Mouse (Mus musculus): ENCODE results near the gene Gm527. TPM values are rescaled to one million over a fixed set of nuclear protein-coding genes. Genes with fewer than 3 reads are reported as not detected.

The Gm527 gene
- total RNA-seq (2023): 2.0 and 5.2 TPM in 2 replicates

GRCm38 (mm10) chr12:64917578-64918471 lies at the start of gene Gm527:
TSS of gene Gm527 (plus strand) at chr12:64917906.

DNA sequence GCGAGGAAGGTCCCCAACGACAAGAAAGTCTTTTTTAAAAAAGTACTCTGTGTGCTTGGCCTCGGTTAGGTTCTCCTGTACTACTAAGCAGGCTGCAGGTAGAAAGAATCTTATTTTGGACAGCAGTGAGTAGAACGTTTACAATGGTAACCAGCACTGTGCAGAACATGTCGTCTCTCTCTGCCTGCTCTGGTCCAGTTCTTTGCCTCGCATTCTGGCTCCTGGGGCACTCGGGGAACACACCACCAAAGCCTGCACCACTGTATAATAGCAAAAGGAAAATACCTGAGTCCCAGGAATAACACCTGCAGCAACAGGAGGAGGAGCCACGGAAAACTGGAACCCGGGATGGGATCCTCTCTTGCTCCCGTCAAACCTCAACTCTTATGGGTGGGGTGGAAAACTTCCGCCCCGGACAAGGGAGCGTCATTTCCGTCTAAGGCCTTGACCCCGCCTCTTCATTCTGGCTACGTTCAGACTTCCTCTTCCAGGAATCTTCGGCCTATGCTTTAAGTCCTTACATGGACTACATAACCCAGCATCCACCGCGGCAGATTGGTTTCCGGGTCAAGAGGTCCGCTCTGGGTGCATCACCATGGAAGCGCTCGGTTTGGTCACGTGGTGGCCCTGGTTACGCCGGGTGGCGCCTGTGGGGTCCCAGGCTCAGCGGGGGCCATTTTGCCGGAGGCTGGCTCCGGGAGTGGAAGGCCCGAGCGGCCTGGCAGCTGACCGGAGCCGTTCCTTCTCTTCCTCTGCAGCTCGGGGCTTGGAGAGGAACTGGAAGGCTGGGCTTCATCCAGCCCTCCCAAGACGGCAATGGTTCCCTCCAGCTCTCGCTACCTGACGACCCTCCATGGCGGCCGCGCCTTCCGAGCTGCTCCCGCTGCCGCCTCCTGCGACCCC lies 47.7 kb downstream of the Gm527 start, which contains the start of the genes Klhl28 and Togaram1:
Gene Klhl28, minus strand, starts transcription at position 411 of the 903 bp plus-strand sequence.
Gene Togaram1, plus strand, starts transcription at position 681 of the 903 bp plus-strand sequence.

Other genes starting within 250 kb of the Gm527 start
- gene Klhl28, start 47.6 kb downstream of the Gm527 start, total RNA-seq (2023): 23.8 and 34.1 TPM in 2 replicates
- gene Togaram1, start 47.9 kb downstream of the Gm527 start, total RNA-seq (2023): 45.6 and 62.6 TPM in 2 replicates
- 69.5 and 94.9 TPM in 2 replicates for gene Prpf39, start 118.4 kb downstream of the Gm527 start, total RNA-seq (2023)
- gene Fkbp3, start 156.1 kb downstream of the Gm527 start, total RNA-seq (2023): 13.6 and 13.8 TPM in 2 replicates
- gene Fancm, start 157.7 kb downstream of the Gm527 start, total RNA-seq (2023): 7.2 and 13.3 TPM in 2 replicates